Mouse (Mus musculus): Measurements from ENCODE around the gene Csmd2. TPM values are rescaled to one million over a fixed set of nuclear protein-coding genes. Genes with fewer than 3 reads are reported as not detected.

Gene Csmd2
- total RNA-seq, 2 experiments from 2014 or later, result not detected

DNA sequence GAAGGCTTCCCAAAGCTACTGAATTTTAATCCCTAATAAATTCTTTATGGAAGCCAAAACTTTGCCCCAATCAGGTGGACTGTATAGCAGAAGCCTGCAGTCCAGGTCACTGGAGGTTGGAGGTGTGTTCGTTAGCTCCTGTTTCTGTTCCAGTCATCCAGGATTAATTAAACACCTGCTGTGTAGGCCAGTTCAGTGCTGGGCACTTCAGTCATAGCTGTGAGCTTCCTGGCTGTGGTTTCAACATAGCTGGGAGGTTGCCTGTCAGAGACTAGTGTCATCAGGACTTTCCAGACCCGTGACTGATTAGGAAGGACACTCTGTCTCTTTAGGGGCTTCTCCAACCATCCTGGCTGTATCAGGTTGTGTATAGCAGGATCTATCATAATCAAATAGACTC lies 337.9 kb downstream of the Csmd2 start:
- ATAC-seq (ENCODE audit: poor library complexity, severe bottlenecking), result no peak

DNA sequence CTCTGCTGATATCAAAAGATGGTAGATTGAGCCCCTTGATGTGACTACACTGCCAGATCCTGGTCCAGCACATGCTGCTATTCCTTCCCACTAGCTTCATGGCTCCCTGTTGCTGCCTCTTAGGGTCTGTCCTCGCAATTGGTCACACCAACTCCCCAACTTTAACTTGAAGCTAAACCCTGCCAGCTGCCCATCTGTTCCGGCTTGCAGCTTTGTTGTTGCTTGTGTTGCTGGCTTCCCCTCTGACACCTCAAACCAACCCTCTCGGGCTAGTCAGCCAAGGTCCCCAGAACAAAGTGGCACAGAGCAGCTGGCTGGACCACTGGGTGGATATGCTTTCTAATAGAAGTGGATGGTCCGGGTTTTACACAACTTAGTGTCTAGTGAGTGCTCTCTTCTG lies 339.1 kb downstream of the Csmd2 start:
- ATAC-seq (ENCODE audit: poor library complexity, severe bottlenecking), result no peak

DNA sequence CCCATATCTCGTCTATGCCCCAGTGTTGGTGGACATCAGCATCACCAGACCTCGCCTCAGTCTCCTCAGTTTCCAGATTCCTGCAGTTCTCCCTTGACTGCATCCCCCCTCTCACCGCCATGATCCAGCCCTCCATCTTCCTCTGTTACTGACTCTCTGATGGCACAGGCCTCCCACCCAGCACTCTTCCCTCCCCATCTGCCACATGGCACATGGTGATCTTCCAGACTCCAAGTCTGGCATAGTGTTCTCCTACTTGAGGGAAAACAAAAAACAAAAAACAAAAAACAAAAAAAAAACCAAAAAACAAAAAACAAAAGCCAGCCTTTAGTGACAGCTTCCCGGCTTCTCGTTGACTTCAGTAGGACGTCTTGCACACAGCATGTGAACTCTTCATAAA lies 339.8 kb downstream of the Csmd2 start:
- ATAC-seq (ENCODE audit: poor library complexity, severe bottlenecking), result no peak

DNA sequence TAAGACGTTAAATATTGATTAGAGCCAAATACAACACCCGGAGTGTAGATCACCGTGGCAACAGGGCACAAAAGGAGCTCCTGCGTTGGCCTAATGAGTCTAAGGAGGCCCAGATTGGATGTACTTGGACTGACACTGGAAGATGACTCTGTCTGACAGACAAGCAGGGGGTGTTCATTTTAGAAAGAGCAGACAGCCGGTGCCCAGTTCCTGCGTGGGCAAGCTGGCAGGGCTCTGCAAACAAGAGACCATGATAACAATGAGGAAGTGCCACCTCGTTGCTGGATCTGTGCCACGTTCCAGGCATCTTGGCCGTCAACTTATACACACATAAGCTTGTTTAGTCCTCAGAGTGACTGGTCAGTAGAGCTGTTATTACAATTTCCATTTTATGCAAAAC lies 342.9 kb downstream of the Csmd2 start:
- no peak for ATAC-seq (ENCODE audit: poor library complexity, severe bottlenecking)

DNA sequence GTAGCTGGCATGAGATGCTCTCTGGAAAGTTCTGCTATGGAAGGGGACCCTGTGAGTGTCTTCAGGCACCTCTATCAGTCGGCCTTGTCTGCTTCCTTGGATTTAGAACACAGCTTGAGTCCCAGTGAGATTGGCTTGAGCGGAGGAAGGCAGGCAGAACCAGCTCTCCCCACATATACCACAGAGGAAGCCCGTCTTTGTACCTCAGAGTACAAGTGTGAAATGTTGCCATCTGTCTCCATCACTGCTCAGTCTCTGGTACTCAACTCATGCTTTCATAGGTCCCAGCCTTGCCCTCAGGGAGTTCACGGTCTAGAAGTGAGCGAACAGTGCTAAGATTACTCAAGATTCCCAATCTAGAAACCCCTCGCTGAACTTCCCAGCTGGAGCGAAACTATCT lies 352.8 kb downstream of the Csmd2 start:
- ATAC-seq (ENCODE audit: poor library complexity, severe bottlenecking), result no peak

DNA sequence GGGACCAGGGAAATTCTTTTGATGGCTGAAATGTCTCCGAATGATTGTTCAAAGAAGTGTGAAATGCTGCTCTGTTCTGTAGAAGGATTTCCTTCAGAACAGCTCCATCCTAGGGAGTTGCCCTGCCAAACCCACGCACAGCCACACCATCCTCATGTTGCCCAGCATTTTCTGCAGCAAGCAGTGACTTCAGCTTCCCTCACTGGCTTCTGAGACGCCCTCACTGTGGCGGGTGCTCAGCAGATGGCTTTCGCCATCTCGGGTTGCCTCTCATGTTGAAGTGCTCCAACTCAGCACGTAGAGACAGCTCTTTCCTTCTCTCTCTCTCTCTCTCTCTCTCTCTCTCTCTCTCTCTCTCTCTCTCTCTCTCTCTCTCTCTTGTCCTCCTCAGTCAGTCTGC lies 353.7 kb downstream of the Csmd2 start:
- ATAC-seq (ENCODE audit: poor library complexity, severe bottlenecking), result no peak

- ATAC-seq (ENCODE audit: poor library complexity, severe bottlenecking), result no peak
Measured at GRCm38 (mm10) chr4:128342208-128342607, 354.6 kb downstream of the Csmd2 start.

DNA sequence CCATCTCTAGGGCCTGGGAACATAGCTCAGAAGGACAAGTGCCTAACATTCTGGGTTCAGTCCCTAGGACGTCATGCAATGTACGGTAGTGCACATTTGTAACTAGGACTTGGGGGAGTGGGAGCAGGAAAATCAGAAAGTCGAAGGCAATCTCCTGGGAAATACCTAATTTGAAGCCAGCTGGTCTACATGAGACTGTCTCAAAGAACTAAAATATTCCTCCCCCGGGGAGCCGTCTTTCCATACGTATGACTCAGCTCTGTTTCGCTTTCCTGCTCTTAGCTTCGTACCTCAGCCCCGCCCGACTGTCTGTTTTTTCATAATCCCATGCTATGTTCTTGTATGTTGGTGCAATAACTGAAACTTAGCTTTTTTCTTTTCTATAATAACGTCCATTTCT lies 371.1 kb downstream of the Csmd2 start:
- ATAC-seq (ENCODE audit: poor library complexity, severe bottlenecking), result no peak

- ATAC-seq (ENCODE audit: poor library complexity, severe bottlenecking), result no peak
Measured at GRCm38 (mm10) chr4:128365851-128366250, 378.2 kb downstream of the Csmd2 start.

GRCm38 (mm10) chr4:128368088-128368487 lies 380.4 kb downstream of the Csmd2 start:
- no peak for ATAC-seq (ENCODE audit: poor library complexity, severe bottlenecking)

DNA sequence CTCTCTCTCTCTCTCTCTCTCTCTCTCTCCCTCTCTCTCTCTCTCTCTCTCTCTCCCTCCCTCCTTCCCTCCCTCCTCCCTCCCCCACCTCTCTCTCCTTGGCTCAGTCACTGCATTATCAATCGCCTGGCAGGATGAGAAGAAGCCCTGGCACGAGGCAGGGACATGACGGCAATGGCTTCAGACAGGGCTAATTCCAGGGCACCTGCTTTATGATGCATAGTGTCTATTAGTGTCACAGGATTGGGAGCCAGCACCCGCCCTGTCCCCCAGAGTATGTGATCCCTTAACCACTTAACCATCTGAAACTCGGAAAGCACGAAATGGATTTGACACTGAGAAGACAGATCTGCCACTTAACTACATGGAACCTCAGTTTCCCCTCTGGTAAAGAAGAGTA lies 384.1 kb downstream of the Csmd2 start:
- no peak for ATAC-seq (ENCODE audit: poor library complexity, severe bottlenecking)

GRCm38 (mm10) chr4:128373196-128373595 lies 385.5 kb downstream of the Csmd2 start:
- no peak for ATAC-seq (ENCODE audit: poor library complexity, severe bottlenecking)

- ATAC-seq (ENCODE audit: poor library complexity, severe bottlenecking), result no peak
Measured at GRCm38 (mm10) chr4:128374051-128374450, 386.4 kb downstream of the Csmd2 start.

GRCm38 (mm10) chr4:128378946-128379345 lies 391.3 kb downstream of the Csmd2 start:
- ATAC-seq (ENCODE audit: poor library complexity, severe bottlenecking), result no peak

- no peak for ATAC-seq (ENCODE audit: poor library complexity, severe bottlenecking)
Measured at GRCm38 (mm10) chr4:128381331-128381730, 393.7 kb downstream of the Csmd2 start.

- ATAC-seq (ENCODE audit: poor library complexity, severe bottlenecking), result no peak
Measured at GRCm38 (mm10) chr4:128383800-128384199, 396.1 kb downstream of the Csmd2 start.

DNA sequence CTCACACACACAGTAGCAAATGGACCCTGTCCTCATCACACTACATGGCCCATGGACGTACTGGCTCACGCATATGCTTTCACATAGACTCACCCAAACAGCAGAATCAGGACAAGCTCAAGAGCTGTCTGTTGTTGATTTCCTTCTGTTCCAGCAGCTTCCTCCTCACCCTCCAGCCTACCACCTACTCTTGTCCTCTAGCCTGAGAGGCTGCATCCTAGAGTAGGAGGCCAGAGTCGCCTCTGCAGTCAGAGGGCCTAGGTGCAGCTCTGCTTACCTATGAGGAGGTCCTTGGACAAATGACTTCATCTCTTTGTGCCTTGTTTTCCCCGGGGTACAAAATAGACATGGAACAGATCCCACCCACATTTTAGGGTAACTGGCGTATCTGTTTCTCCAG lies 403.8 kb downstream of the Csmd2 start:
- no peak for ATAC-seq (ENCODE audit: poor library complexity, severe bottlenecking)

- ATAC-seq (ENCODE audit: poor library complexity, severe bottlenecking), result no peak
Measured at GRCm38 (mm10) chr4:128392279-128392678, 404.6 kb downstream of the Csmd2 start.

DNA sequence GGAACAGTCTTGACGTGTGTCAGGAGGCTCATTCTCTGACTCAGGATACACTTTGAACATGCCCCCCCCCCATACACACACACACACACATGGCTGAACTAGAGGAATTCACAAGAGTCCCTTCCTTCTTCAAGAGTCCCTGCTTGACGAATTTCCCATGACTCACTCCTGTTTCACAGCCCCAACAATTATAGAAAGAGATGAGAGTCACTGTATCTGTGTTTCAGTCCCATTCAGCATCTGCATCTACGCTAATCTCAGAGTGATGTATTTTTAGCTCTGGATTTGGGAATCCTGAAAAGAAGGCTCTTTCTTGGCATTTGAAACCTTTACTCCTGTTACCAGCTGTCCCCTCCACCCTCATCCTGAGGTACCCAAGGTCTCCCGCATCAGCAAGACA lies 406.2 kb downstream of the Csmd2 start:
- ATAC-seq (ENCODE audit: poor library complexity, severe bottlenecking), result no peak

GRCm38 (mm10) chr4:128396616-128397015 lies 409.0 kb downstream of the Csmd2 start:
- ATAC-seq (ENCODE audit: poor library complexity, severe bottlenecking), result no peak

- no peak for ATAC-seq (ENCODE audit: poor library complexity, severe bottlenecking)
Measured at GRCm38 (mm10) chr4:128397804-128398203, 410.1 kb downstream of the Csmd2 start.

GRCm38 (mm10) chr4:128398948-128399347 lies 411.3 kb downstream of the Csmd2 start:
- no peak for ATAC-seq (ENCODE audit: poor library complexity, severe bottlenecking)

DNA sequence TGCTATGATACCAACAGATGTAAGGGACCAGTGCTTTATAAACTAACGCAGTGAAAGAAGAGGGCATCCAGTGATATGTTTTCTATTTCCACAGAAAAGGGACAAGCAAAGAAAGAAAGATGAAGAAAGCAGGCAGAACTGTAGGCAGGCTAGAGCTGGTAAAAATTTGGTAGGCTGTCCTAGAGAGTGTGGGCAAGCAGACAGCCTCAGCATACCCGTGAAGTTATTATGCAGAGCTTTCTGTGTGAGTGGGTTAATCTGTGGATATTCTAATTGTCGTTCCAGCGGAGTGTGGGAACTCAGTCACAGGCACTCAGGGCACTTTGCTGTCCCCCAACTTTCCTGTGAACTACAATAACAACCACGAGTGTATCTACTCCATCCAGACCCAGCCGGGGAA lies 412.4 kb downstream of the Csmd2 start:
- ATAC-seq (ENCODE audit: poor library complexity, severe bottlenecking), result no peak

GRCm38 (mm10) chr4:128401591-128401990 lies 413.9 kb downstream of the Csmd2 start:
- ATAC-seq (ENCODE audit: poor library complexity, severe bottlenecking), result no peak

All from megakaryocyte, adult 5-6 weeks (primary cell).